Mouse (Mus musculus) frontal cortex, adult 2 months (tissue): ENCODE data around the gene Klhl29. TPM values are rescaled to one million over a fixed set of nuclear protein-coding genes. Genes with fewer than 3 reads are reported as not detected.
"Not testable (repeated sequence)": the region's sequence is repeated elsewhere in the genome, so short reads cannot be mapped to it uniquely, and the experiment has no call there.

Experiments used
- DNase-seq, 2 experiments: peaks; one replicate each; pipeline ENCODE4 v3.0.0; 2022; ENCODE audit warnings: low spot score in 1 of 2; ENCODE audit errors: extremely low spot score in 1 of 2
- polyA plus RNA-seq: library from polyadenylated mRNA; depleted of rRNA; stranded (reverse); fragments of >200 nt; gene quantifications from 2 replicates; pipeline ENCODE4 v1.2.3, GENCODE M21; 2012

Klhl29 gene
- polyA plus RNA-seq, 1 experiment: 31.4 TPM

GRCm38 (mm10) chr12:5359065-5359464, 16.4 kb downstream of the Klhl29 start:
- DNase-seq: peak in 1 of 2 experiments; percentile 77

- DNase-seq: no peak
Measured at GRCm38 (mm10) chr12:5358497-5358896, 17.0 kb downstream of the Klhl29 start.

DNA sequence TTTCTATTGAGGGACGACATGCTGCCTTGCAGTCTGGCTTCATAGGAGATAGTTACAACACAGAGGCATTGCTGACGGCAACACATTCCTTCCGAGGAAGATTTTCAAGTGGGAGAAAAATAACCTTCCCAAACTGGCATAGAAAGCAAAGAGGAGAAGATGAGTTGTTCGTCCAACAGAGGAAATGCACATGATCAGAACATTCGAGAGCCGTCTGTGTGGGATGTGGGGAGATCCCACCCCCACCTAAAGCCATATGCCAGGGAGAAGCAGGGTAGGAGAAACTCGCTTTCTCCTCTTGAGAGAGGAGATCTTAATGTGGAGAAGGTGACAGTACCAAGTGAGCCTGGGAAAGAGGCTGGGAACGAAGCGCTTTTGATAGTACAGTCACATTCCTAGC, 22.1 kb downstream of the Klhl29 start:
- DNase-seq: peak in 1 of 2 experiments; percentile 69

GRCm38 (mm10) chr12:5352771-5353170, 22.7 kb downstream of the Klhl29 start:
- DNase-seq: peak in 1 of 2 experiments; percentile 59

GRCm38 (mm10) chr12:5350491-5351285, 24.8 kb downstream of the Klhl29 start:
- no peak for DNase-seq

DNA sequence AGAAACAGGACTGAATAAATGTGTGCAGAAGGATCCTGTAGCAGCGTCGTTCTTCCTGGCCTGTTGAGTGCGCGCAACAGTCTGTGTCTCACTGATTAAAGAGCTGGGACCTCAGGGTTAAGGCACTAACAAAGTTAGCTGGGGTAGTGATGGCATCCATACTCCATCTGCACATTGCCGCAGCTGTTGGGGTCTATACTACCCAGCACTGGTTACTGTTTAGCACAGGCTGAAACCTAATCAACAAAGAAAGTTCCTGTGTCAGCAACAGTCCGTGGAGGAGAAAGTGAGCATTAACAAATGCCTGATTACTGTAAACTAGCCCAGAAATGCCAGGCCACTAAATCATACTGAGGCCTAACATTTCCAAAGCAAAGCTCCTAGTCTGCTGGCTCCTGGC, 30.4 kb downstream of the Klhl29 start:
- DNase-seq: no peak

- DNase-seq: not testable (repeated sequence)
Measured at GRCm38 (mm10) chr12:5344457-5344856, 31.0 kb downstream of the Klhl29 start.

DNA sequence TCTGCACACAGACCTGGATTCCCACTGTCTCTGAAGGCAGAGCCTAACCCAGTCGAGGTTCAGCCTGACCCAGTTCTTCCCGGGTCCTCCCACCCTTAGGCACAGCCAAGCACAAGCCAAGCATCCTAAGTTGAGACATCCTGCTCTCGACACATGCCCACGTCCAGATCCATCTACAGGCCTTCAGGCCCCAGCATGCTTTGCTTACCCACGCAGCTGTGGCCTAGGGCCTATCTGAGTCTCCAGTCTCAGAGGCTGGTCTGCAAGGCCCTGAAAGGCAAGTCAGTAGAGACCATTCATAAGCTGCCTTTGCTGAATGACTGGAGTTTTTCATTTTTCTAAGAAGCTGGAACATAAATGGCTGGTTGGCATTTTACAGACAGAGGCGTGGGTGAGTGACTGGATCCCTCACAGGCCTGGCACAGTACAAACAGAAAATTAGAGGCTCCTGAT, 35.3 kb downstream of the Klhl29 start:
- DNase-seq: peak in 1 of 2 experiments; percentile 57

GRCm38 (mm10) chr12:5336927-5337712, 38.4 kb downstream of the Klhl29 start:
- peak in 1 of 2 experiments; percentile 53 for DNase-seq

DNA sequence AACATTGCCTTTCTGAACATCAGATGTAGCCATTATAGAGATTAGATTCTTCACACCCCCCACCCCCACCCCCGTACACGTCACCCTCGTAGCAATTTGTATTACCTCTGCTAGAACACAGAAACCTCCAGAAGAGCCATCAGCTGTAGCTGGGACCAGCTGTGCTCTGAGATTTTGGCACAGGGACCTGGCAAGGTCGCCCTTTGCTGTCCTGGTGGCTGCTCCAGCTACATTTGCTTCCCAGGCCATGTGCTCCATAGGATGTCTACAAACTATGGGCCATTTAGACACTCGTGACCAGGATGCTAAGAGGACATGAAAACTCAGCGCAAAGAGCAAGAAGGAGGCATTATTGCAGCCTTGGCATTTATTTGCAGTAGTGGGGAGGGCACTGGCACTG, 39.2 kb downstream of the Klhl29 start:
- DNase-seq: no peak

DNA sequence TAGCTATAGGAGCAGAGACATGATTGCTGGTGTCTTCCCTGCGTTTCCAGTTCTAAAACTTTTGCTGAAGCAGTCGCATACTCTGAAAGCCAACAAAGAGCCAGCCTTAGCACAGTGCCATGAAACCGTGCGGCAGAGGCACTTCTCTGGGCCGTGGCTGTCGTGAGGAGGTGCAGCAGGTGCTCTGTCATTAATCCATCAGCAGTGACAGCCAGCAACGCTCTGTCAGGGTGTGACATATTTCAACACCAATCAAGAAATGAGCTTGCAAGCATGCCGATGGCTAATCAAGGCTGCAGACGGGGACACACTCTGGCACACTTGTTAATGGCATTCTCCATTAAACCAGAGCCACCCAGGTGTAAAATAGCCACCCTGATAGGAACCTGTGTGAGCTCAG, 40.5 kb downstream of the Klhl29 start:
- DNase-seq: no peak

DNA sequence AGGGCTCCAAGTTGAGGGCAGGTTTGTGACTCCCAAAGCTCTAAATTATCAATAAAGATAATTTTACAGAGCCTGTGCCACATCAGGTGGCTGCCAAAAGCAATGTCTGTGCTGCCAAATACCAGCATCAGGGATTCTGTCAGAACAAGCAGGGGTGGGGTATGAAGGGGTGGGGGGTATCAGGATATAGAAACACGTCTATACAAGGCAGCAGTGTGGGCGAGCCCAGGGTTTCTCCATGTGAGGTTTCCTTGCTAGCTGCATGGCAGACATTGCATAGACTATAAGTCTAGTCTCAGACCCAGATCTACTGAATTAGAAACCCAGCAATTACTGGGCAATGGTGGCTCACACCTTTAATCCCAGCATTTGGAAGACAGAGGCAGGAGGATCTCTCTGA, 41.3 kb downstream of the Klhl29 start:
- DNase-seq: peak in 1 of 2 experiments; percentile 67

DNA sequence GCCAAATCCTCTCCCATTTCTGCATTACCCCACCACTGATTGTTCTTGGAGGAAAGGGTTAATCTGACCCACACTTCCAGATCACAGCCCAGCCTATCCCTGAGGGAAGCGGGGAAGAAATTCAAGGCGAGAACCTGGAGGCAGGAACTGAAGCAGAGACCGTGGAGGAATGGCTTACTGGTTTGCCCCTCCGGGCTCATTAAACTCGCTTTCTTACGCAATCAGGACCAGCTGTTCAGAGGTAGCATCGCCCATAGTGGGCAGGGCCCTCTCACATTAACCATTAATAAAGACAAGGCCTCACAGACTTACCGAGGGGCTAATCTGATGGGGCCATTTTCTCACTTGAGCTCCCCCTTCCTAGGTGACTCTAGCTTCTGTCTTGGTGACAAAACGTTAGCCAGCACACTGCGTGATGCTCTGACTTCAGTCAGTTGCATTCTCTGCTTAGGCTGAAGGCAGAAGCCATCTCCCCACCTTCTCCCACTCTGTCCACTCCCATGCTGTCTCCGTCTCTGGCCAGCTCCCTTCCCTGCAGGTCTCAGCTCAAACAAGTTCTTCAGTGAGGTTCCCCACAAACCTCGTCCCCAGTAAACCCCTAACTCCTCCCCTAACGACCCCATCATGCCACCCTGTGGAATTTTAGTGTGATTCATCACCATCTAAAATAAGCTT, 43.5 kb downstream of the Klhl29 start:
- no peak for DNase-seq

DNA sequence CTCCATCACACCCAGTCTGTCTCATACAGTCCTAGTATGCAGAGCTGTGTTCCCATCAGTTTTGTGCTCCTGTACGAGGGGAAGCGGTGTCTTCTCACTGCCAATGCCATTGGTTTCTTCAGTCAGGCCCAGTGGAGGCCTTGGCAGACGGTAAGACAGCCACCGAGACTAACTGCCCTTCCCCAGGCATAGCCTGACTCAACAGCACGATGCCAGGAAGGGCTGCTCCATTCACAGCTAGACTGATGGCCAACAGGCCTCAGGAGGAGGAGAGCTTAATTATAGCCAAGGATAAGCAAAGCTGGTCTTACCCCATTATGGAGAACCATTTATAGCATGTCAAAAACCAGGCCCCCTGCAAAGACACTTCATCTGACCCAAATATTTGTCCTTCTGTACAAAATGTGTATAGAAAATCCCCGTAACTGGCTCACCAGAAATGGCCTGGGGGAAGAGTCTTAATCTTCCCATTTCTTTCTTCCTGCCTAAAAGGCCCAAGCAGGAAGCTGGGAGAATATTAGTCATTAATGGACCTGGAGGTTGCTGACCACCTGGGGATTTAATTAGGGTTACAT, 44.9 kb downstream of the Klhl29 start:
- no peak for DNase-seq

- DNase-seq: no peak
Measured at GRCm38 (mm10) chr12:5322444-5323087, 52.9 kb downstream of the Klhl29 start.

GRCm38 (mm10) chr12:5321017-5321416, 54.5 kb downstream of the Klhl29 start:
- no peak for DNase-seq

- DNase-seq: no peak
Measured at GRCm38 (mm10) chr12:5319359-5319973, 56.0 kb downstream of the Klhl29 start.

DNA sequence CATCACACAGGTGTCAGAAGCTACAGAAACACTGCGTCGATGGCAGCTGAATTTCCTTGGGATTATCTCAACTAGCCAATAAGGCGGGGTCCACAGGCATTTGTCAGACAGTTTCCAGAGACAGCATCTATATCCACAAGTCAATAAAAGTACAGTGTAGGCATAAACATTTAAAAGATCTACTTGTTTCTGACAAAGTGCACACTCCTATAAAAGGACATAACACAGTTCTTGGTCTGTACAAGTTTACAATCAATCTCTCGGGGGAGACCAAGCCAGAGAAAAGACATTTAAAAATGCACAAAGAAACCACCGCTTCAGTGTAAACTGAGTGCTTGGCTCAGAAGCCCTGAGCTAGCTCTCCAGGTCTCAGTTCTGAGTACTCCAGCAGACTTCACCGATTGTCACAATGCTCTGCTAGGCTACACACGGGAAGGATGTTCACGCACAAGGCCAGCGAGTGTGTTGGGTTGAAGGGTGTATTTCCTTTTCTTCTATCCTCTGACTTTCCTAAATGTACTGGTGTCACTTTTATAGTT, 59.4 kb downstream of the Klhl29 start:
- DNase-seq: no peak

DNA sequence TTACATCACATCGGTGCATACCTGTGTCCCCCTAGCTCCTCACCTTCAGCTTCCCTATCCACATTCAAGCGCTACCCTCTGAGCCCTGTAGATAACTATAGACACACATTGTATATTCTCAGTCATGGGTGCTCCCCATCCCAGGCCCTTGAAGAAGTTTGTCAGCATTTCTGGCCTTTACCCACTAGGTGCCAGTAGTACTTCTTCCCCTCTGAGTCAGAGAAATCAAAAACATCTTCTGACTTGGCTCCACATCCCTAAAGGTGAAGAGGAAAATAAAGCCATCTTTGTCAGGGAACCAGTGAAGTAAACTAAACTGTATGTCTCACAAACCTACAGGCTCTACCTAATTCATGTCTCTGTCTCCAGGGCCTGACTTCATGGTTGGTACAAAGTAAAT, 67.6 kb downstream of the Klhl29 start:
- no peak for DNase-seq

DNA sequence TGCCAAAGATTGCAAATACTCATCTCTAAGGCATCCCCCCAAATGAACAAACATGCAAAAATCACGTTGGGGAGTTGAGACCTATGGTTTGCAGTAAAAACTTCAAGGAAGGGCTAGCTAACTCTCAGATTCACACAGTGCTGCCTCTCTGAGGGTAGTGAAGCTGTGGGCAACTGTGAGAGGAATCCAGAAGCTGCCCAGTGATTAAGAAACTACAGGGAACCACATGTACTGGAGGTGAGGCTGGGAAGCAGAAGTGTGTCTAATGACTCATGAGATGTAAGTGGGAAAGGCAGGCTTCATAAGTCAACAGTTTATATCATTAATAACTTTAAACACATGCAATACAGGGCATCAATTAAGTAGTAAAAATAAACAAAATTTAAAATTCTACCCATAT, 70.0 kb downstream of the Klhl29 start:
- no peak for DNase-seq
